Mouse (Mus musculus) megakaryocyte-erythroid progenitor cell, adult 5-6 weeks (primary cell): ENCODE data around the gene Angptl2. TPM values are rescaled to one million over a fixed set of nuclear protein-coding genes. Genes with fewer than 3 reads are reported as not detected.

Experiments
- total RNA-seq, 2 experiments: library from RNA; stranded (forward) in 1 of 2; stranded (reverse) in 1 of 2; fragments of 200-1000, 215-1000 nt in 1 of 2; fragments of >200 nt in 1 of 2; fragmentation: Nextera tagmentation in 1 of 2; gene quantifications; 2 replicates each; pipeline ENCODE4 v1.2.3; 2014 to 2017

The Angptl2 gene
- total RNA-seq, 2 experiments from 2014 or later: 0.89 TPM; not detected in 1

Other genes with a start within 250 kb of the Angptl2 start
- gene Slc2a8, start 234.0 kb upstream of the Angptl2 start, total RNA-seq (2014; fragmentation: Nextera tagmentation): 15.5 and 27.2 TPM in 2 replicates
- 3.4 and 4.8 TPM in 2 replicates for gene Slc2a8, start 234.0 kb upstream of the Angptl2 start, total RNA-seq (2017)
- gene Garnl3, start 84.4 kb upstream of the Angptl2 start, total RNA-seq (2014; fragmentation: Nextera tagmentation): 2.5 and 3.3 TPM in 2 replicates
- 0.61 TPM in 1 of 2 replicates, not detected in the other for gene Garnl3, start 84.4 kb upstream of the Angptl2 start, total RNA-seq (2017)
- 1.9 and 3.0 TPM in 2 replicates for gene Ralgps1, start 155.4 kb downstream of the Angptl2 start, total RNA-seq (2014; fragmentation: Nextera tagmentation)
- 0.66 and 0.76 TPM in 2 replicates for gene Ralgps1, start 155.4 kb downstream of the Angptl2 start, total RNA-seq (2017)
- gene Zbtb34, start 215.3 kb downstream of the Angptl2 start, total RNA-seq (2014; fragmentation: Nextera tagmentation): 13.7 and 20.6 TPM in 2 replicates
- gene Zbtb34, start 215.3 kb downstream of the Angptl2 start, total RNA-seq (2017): 3.1 and 3.5 TPM in 2 replicates